Mouse (Mus musculus) heart, embryonic 15.5 days (tissue): Measurements from ENCODE around the gene Tmem94. TPM values are rescaled to one million over a fixed set of nuclear protein-coding genes. Genes with fewer than 3 reads are reported as not detected.
"Not testable (repeated sequence)": the region's sequence is repeated elsewhere in the genome, so short reads cannot be mapped to it uniquely, and the experiment has no call there.

ENCODE experiments used
- ATAC-seq: fragments of 200-750 bp; cut with Nextera tagmentation; replicated peaks from 2 replicates; pipeline ENCODE4 v1.8.0; 2017; ENCODE audit warnings: low read depth, moderate TSS enrichment; ENCODE audit not compliant: insufficient number of reproducible peaks, insufficient read depth, low FRiP score
- H3K27ac ChIP-seq: fragments of 300-500 bp; sonication (generic); 2 replicates; pipeline ENCODE4 v1.5.1; 2015; ENCODE audit warnings: mild to moderate bottlenecking, inconsistent platforms
- H3K27me3 ChIP-seq: fragments of 300-500 bp; sonication (generic); 2 replicates; pipeline ENCODE4 v1.6.1; 2015; ENCODE audit warnings: inconsistent platforms
- H3K36me3 ChIP-seq: fragments of 300-500 bp; sonication (generic); 2 replicates; pipeline ENCODE4 v1.6.1; 2015; ENCODE audit warnings: mild to moderate bottlenecking, inconsistent platforms
- H3K4me1 ChIP-seq: fragments of 300-500 bp; sonication (generic); replicated peaks from 2 replicates; pipeline ENCODE4 v1.6.1; 2015; ENCODE audit warnings: inconsistent platforms
- H3K4me2 ChIP-seq: fragments of 300-500 bp; sonication (generic); 2 replicates; pipeline ENCODE4 v1.6.1; 2015; ENCODE audit warnings: inconsistent platforms, mild to moderate bottlenecking, moderate library complexity
- H3K4me3 ChIP-seq: fragments of 300-500 bp; sonication (generic); 2 replicates; pipeline ENCODE4 v1.5.1; 2015; ENCODE audit warnings: mild to moderate bottlenecking, inconsistent platforms
- H3K9ac ChIP-seq: fragments of 300-500 bp; sonication (generic); 2 replicates; pipeline ENCODE4 v1.6.1; 2015; ENCODE audit warnings: mild to moderate bottlenecking, inconsistent platforms
- H3K9me3 ChIP-seq: fragments of 300-500 bp; sonication (generic); replicated peaks from 2 replicates; pipeline ENCODE4 v1.6.1; 2016; ENCODE audit warnings: inconsistent platforms
- WGBS: fragments of 180-500 bp; shearing (Covaris S2); methylation state at CpG from one replicate; pipeline ENCODE4 v1.1.7; 2015; ENCODE audit warnings: mixed read lengths; 5-methylcytosine and 5-hydroxymethylcytosine counted together
- polyA plus RNA-seq: library from polyadenylated mRNA; unstranded; fragments of >200 nt; fragmentation: Nextera tagmentation; extraction: Ambion mirVana; gene quantifications from 2 replicates; pipeline ENCODE4 v1.2.1, GENCODE M21; 2015

Gene Tmem94
- polyA plus RNA-seq, 1 experiment from 2014 or later: 36.7 TPM

GRCm38 (mm10) chr11:115744385-115744784 lies 20.8 kb upstream of the Tmem94 start:
- no peaks in the 10 kb centered on the region for H3K36me3 ChIP-seq
- no peak for ATAC-seq
- H3K9ac ChIP-seq: no peak overlapping the region
- H3K4me2 ChIP-seq: no peak overlapping the region
- no peak overlapping the region for H3K4me3 ChIP-seq
- H3K9me3 ChIP-seq: no peaks in the 10 kb centered on the region
- 85% methylated on average over 5 of the region's 5 CpGs for WGBS
- H3K4me1 ChIP-seq: no peaks in the 10 kb centered on the region
- H3K27me3 ChIP-seq: no peaks in the 10 kb centered on the region
- no peak overlapping the region for H3K27ac ChIP-seq

GRCm38 (mm10) chr11:115746109-115746508 lies 19.1 kb upstream of the Tmem94 start:
- H3K4me2 ChIP-seq: no peak overlapping the region
- H3K4me1 ChIP-seq: no peaks in the 10 kb centered on the region
- no peaks in the 10 kb centered on the region for H3K36me3 ChIP-seq
- no peak overlapping the region for H3K27ac ChIP-seq
- no peaks in the 10 kb centered on the region for H3K9me3 ChIP-seq
- H3K27me3 ChIP-seq: no peaks in the 10 kb centered on the region
- no peak for ATAC-seq
- no peak overlapping the region for H3K4me3 ChIP-seq
- WGBS: 76% methylated on average over 1 of the region's 1 CpGs
- H3K9ac ChIP-seq: no peak overlapping the region

DNA sequence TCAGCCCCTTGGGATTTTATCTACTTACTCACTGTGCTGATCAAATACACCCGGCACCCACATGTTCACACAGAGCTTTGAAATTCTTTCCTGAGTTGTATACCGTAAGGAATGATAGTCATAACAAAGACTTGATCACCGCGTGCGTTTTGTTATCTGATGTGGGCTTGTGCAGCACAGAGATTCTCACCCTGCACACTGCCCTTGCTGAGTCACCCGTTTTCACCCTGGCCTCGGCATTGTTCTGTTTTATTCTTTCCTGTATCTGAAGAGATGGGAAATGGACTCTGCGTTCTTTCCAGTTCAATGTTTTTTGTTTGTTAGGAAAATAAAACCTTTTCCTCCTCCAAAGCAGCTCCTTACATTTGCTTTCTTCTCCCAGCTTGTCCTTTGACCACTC lies 18.5 kb upstream of the Tmem94 start:
- Histone ChIP-seq H3K9me3 (no peaks in the 10 kb centered on the region), H3K4me2 (peak overlapping the region; percentile 48; the same call in 1 of the 2 replicates), H3K27me3 (no peaks in the 10 kb centered on the region), H3K4me1 (0 out of 2 replicates have a peak, but pooled peaks cover 2% of the 10 kb centered on the region), H3K36me3 (no peaks in the 10 kb centered on the region), H3K4me3 (peak overlapping the region; percentile 29; the same call in 1 of the 2 replicates), H3K27ac (no peak overlapping the region), H3K9ac (no peak overlapping the region)
- no peak for ATAC-seq
- 31% methylated on average over 8 of the region's 8 CpGs for WGBS

GRCm38 (mm10) chr11:115747351-115747750 lies 17.9 kb upstream of the Tmem94 start:
- H3K27ac ChIP-seq: no peak overlapping the region
- peak overlapping the region; percentile 48 for H3K4me2 ChIP-seq
- peak overlapping the region; percentile 29 for H3K4me3 ChIP-seq
- H3K36me3 ChIP-seq: no peaks in the 10 kb centered on the region
- H3K9me3 ChIP-seq: no peaks in the 10 kb centered on the region
- 3% methylated on average over 13 of the region's 15 CpGs for WGBS
- no peak for ATAC-seq
- no peak overlapping the region for H3K9ac ChIP-seq
- H3K4me1 ChIP-seq: 0 out of 2 replicates have a peak, but pooled peaks cover 2% of the 10 kb centered on the region
- no peaks in the 10 kb centered on the region for H3K27me3 ChIP-seq

DNA sequence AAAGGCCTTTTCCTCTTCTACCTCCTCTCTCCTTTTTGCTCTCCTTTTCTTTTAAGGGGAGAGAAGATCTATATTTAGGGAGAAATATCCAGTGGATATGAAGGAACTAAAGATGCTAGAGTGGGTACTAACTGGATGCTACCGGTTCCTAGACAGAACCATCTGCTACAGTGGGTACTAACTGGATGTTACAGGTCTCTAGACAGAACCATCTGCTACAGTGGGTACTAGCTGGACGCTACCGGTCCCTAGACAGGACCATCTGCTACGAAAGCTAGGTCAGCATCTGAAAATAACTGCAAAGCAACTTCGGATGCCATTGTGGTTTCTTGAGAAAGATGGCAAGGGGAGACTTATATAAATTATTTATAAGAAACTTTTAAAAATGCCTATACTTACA lies 15.4 kb upstream of the Tmem94 start:
- no peak for ATAC-seq
- 90% methylated on average over 5 of the region's 5 CpGs for WGBS
- no peaks in the 10 kb centered on the region for H3K9me3 ChIP-seq
- 0 out of 2 replicates have a peak, but pooled peaks cover 2% of the 10 kb centered on the region for H3K4me1 ChIP-seq
- H3K27ac ChIP-seq: no peak overlapping the region
- H3K9ac ChIP-seq: no peak overlapping the region
- H3K36me3 ChIP-seq: no peaks in the 10 kb centered on the region
- no peaks in the 10 kb centered on the region for H3K27me3 ChIP-seq
- no peak overlapping the region for H3K4me2 ChIP-seq
- H3K4me3 ChIP-seq: no peak overlapping the region

GRCm38 (mm10) chr11:115751725-115752124 lies 13.5 kb upstream of the Tmem94 start:
- Histone ChIP-seq H3K27ac (no peak overlapping the region), H3K4me2 (no peak overlapping the region), H3K9ac (no peak overlapping the region), H3K4me3 (no peak overlapping the region), H3K9me3 (no peaks in the 10 kb centered on the region), H3K4me1 (0 out of 2 replicates have a peak, but pooled peaks cover 2% of the 10 kb centered on the region), H3K36me3 (no peaks in the 10 kb centered on the region), H3K27me3 (no peaks in the 10 kb centered on the region)
- no peak for ATAC-seq
- WGBS: 64% methylated on average over 2 of the region's 2 CpGs

GRCm38 (mm10) chr11:115752653-115753052 lies 12.6 kb upstream of the Tmem94 start:
- H3K9ac ChIP-seq: no peak overlapping the region
- H3K9me3 ChIP-seq: no peaks in the 10 kb centered on the region
- WGBS: 76% methylated on average over 7 of the region's 7 CpGs
- H3K4me2 ChIP-seq: no peak overlapping the region
- 0 out of 2 replicates have a peak, but pooled peaks cover 2% of the 10 kb centered on the region for H3K4me1 ChIP-seq
- H3K4me3 ChIP-seq: no peak overlapping the region
- H3K27ac ChIP-seq: no peak overlapping the region
- no peaks in the 10 kb centered on the region for H3K36me3 ChIP-seq
- H3K27me3 ChIP-seq: no peaks in the 10 kb centered on the region
- ATAC-seq: no peak

- 57% methylated on average over 4 of the region's 4 CpGs for WGBS
- H3K27me3 ChIP-seq: no peaks in the 10 kb centered on the region
Observed at GRCm38 (mm10) chr11:115753485-115753884, 11.7 kb upstream of the Tmem94 start.

DNA sequence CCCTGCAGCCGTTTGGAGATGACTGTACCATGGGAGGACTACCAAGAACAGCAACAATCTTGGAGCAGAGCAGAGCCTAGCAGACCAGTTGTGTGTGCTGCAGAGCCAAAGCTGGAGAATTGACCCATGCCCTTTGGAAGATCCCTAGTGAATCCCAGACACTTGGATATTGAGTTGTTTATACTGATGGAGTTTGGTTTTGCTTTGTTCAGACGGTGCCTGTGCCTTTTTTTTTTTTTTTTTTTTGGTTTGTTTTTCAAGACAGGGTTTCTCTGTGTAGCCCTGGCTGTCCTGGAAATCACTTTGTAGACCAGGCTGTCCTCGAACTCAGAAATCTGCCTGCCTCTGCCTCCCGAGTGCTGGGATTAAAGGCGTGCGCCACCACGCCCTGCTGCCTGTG lies 3.1 kb upstream of the Tmem94 start:
- not testable (repeated sequence) for H3K27me3 ChIP-seq, H3K4me2 ChIP-seq, H3K9ac ChIP-seq, ATAC-seq, H3K9me3 ChIP-seq, H3K4me1 ChIP-seq, H3K36me3 ChIP-seq, H3K27ac ChIP-seq, H3K4me3 ChIP-seq
- 84% methylated on average over 7 of the region's 7 CpGs for WGBS

More at GRCm38 (mm10) chr11:115753485-115753884, 11.7 kb upstream of the Tmem94 start:
- no peak overlapping the region for H3K9ac ChIP-seq
- no peak for ATAC-seq
- no peaks in the 10 kb centered on the region for H3K36me3 ChIP-seq
- H3K27ac ChIP-seq: no peak overlapping the region
- H3K4me2 ChIP-seq: no peak overlapping the region
- no peaks in the 10 kb centered on the region for H3K9me3 ChIP-seq
- H3K4me3 ChIP-seq: no peak overlapping the region
- 0 out of 2 replicates have a peak, but pooled peaks cover 2% of the 10 kb centered on the region for H3K4me1 ChIP-seq

GRCm38 (mm10) chr11:115764698-115765097 lies 535 bp upstream of the Tmem94 start:
- Histone ChIP-seq H3K27ac (peak overlapping the region; percentile 74), H3K4me1 (peaks cover 31% of the 10 kb centered on the region)

DNA sequence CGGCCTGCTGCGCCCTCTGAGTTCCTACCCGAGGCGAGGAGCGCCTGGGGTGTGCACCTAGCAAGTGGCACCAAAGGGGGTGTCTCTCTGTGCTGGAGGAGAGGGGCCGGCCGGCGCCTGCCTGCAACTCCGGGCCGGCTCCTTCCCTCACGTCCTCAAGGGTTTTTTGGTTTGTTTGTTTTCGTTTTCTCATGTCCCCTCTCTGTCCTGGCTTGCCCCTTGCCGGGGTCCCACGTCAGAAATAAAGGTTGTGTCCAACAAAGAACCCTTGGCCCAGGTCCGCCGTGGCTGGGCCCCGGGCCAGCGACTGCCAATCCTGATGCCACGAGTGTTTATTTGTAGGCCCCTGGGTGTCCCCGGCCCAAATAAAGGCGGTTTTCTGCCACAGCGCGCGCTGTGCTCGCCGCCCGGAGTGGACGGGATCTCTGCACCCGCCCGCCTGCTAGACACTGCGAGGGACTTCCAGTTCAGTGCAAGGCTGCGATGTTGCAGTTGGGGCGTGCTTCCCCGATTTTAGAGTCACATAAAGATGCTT lies 441 bp downstream of the Tmem94 start:
- Histone ChIP-seq H3K27ac (peak overlapping the region; percentile 97), H3K36me3 (no peaks in the 10 kb centered on the region), H3K4me1 (peaks cover 41% of the 10 kb centered on the region), H3K27me3 (no peaks in the 10 kb centered on the region), H3K9ac (peak overlapping the region; percentile 77), H3K9me3 (no peaks in the 10 kb centered on the region), H3K4me2 (peak overlapping the region; percentile 80), H3K4me3 (peak overlapping the region; percentile 60)
- ATAC-seq: peak; percentile 63
- under 1% methylated on average over 34 of the region's 34 CpGs for WGBS

More at GRCm38 (mm10) chr11:115764698-115765097, 535 bp upstream of the Tmem94 start:
- Histone ChIP-seq H3K36me3 (no peaks in the 10 kb centered on the region), H3K9me3 (no peaks in the 10 kb centered on the region), H3K9ac (peak overlapping the region; percentile 51), H3K4me3 (peak overlapping the region; percentile 60), H3K4me2 (peak overlapping the region; percentile 80), H3K27me3 (no peaks in the 10 kb centered on the region)
- WGBS: 41% methylated on average over 2 of the region's 2 CpGs
- ATAC-seq: no peak

DNA sequence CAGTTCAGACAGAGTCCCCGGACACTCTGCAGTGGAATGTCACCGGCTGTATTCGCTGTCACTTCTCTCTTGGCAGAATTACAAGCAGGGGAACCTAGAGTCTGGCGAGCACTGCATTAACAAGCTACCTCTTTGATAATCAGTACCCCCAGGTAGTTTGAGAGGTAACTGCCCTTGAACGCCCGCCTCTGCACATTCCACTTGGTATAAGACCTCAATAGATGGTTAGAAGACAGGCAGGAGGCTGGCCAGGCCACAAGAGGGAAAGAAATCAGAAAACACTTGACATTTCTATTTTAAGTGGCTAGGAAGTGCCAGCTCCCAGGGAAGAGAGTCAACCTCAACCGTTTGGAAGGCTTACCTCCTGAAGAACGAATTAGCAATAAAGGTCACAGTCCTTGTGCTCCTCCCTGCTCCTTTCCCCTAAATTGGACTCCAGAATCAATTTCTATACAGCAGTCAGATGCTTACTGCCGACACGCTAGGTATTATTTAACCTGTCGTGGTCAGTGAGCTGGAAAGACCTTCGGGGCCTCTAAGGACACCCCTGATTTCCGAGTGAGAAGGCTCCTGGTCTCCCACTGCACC lies 1.2 kb downstream of the Tmem94 start:
- ATAC-seq: 0 out of 2 replicates have a peak, but pooled peaks have one; percentile 18
- peak overlapping the region; percentile 60 for H3K4me3 ChIP-seq
- no peaks in the 10 kb centered on the region for H3K36me3 ChIP-seq
- H3K9ac ChIP-seq: peak overlapping the region; percentile 77
- 28% methylated on average over 13 of the region's 13 CpGs for WGBS
- no peaks in the 10 kb centered on the region for H3K9me3 ChIP-seq
- H3K4me1 ChIP-seq: peaks cover 42% of the 10 kb centered on the region
- H3K27ac ChIP-seq: peak overlapping the region; percentile 97
- H3K4me2 ChIP-seq: peak overlapping the region; percentile 80
- H3K27me3 ChIP-seq: no peaks in the 10 kb centered on the region
